Mouse (Mus musculus) frontal cortex, adult (tissue): ENCODE measurements around the gene Setd1a.

Experiments used
- ATAC-seq: cut with Nextera tagmentation; 2 replicates; pipeline ENCODE4 v1.9.2; 2017; ENCODE audit warnings: mild to moderate bottlenecking, moderate library complexity, mixed read lengths; ENCODE audit not compliant: low TSS enrichment

Gene Setd1a

DNA sequence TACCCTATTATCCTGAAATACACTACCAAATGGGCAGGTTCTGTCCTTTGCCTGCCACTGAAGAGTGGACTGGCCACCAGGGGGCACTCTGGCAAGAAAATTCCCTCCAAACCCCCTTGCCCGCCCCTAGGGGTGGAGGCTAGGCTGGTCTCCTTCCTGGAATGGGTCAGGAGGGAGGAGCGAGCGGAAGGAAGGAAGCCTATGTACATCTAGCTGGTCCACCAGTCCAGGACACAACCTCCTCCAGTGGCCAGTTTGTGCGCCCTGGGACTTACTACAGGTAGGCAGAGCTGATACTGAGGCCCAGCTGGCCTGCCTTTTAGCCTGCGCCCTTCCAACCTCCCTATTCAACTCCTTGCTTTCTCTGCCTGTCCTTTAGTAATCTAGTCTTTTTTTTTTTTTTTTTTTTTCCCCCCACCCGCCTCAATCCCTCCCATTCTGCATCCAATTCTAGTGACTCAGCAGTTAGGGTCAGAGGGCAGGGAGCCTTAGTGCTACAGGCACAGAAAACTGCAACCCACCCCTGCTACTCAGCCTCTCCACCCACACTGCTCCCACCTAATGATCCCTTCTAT lies 24.1 kb downstream of the Setd1a start, which contains the start of gene Hsd3b7:
TSS of gene Hsd3b7 (plus strand) at position 170 of the 575 bp plus-strand sequence.
- peak; percentile 66 for ATAC-seq

DNA sequence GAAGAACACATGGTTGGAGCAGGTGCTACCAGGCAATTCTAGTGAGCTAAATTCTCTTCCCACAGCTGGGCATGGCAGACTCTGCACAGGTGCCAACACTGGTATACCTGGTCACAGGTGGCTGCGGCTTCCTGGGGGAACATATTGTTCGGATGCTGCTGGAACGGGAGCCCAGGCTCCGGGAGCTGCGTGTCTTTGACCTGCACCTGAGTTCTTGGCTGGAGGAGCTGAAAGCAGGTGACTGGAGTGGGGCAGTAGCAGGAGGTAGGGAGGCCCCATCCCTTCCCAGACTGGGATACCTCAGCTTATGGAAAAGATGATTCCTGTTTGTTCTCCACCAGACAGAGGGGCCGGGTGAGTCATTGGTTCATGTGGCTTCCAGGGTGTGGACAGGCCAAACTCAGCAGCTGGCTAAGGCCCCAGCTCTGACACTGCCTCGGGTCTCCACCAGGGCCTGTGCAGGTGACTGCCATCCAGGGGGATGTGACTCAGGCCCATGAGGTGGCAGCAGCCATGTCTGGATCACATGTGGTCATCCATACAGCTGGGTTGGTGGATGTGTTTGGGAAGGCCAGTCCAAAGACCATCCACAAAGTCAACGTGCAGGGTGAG lies 24.6 kb downstream of the Setd1a start:
- ATAC-seq = no peak

DNA sequence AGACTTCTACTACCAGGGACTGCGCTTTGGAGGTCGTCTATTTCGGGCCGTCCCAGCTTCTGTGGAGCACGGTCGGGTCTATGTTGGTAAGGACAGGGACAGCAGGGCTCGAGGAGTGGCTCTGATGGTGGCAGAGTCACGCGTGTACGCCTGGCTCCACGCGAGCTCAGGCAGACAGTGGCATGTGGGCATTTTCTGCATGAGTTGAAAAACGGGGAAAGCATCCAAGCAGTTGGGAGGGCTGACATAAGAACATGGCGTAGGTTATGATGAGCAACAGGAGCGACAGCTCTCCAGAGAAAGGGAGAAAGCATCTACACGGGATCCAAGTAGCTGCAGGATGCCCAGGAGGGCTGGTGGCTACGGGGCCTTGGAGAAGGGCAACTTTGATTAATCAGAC lies 25.8 kb downstream of the Setd1a start:
- ATAC-seq = peak; percentile 10; the same call in 1 of the 2 replicates

DNA sequence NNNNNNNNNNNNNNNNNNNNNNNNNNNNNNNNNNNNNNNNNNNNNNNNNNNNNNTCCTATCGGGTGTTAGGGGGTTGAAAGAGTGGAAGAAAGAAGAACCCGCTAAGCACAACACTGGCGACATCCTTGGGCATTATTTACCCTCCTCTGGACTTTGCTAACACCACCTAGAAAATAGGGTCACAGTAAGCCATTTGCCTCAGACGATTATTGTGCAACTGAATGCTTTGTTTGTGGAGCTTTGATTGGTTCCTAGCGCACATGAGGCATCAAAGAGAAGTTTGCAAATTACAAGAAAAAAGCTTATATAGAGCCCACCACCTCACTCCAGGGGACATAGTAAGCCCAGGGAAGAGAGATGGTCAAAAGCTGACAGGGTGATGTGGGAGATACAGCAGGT lies 32.4 kb downstream of the Setd1a start:
- ATAC-seq = no peak

DNA sequence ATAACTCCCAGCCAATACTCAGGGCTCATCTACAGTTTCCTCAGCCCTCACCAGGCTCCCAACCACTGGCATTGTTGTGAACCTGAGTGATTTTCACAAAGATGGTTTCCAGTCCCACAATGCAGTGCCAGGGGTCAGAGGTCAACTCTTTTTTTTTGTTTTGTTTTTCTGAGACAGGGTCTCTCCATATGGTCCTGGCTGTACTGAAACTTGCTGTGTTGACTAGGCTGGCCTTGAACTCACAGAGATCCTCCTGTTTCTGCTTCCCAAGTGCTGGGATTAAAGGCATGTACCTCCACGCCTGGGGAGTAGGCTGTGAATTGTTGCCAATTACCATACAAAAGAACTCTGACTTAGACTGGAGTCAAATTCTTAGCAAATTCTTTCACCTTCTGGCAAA lies 33.4 kb downstream of the Setd1a start:
- no peak for ATAC-seq

DNA sequence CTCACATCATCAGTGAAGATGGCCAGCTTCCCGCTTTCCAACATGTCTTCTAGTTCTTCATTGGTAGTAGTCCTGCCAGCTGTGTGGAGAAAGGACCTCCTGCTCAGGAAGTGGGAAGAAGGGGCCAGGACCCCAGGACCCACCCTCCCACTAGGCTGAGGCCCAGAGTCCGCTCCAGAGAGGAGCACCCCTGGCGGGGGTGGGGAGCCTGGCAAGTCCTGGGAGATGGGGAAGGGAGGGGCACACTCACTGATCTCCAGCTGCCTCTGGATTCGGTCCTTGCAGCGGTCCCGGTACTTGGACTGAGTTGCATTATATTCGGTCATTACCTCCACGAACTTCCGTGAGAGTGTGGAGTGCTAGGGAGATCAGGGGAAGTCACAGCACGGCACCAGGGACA lies 34.2 kb downstream of the Setd1a start:
- ATAC-seq = no peak

DNA sequence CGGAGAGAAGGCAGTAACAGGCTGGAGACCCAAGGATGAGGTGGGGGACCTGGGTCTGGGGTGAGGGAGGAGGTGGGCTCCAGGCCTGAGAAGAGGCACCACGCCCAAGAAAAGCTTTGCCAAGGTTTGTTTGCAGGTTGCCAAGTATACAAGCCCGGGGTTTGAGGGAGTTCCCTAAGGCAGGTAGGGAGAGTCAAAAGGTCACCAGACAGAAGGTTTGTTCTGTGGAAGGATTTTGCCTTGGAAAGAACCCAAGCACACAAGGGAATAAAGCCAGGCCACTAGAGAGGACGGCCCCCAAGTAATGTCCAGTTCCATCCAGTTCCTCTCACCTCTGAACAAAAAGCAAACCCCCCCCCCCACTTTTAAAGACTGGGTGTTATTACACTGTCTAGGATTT lies 34.8 kb downstream of the Setd1a start:
- no peak for ATAC-seq

DNA sequence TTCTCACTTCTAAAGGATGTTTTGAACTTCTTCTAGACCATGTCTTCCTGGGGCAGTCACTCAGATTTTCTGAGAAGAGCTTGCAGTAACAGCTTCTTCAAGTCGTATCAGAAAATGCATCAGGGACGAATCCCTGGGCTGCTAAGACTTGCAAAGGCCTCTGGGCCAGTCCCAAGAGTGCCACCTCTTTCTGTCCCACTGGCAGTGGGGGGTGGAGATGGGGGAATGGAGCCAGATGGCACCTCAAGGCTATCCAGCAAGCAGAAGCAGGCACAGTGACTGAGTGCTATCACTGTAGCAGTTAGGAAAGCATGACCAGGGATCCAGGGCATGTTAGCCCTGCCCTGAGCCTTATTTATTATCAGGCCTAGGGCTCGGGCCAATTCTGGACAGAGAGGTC lies 35.8 kb downstream of the Setd1a start:
- no peak for ATAC-seq

DNA sequence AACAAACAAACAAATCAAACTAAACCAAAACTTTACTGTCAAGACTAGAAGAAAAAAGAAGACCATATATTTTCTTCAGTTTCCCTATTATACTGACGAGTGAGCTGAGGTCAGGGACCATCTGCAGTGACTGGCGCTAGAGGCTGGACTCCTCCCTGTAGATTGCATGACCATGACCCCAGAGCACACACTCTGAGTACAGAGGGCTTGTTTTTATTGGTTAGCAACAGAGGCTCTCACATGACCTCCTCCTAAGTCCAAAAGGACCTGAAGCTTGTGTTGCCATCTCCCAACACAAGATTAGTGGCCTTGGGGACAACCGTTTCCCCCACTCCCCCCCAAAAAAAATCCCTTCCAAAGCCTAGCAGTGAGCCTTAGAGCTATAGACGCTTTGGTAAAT lies 37.4 kb downstream of the Setd1a start:
- ATAC-seq = no peak

DNA sequence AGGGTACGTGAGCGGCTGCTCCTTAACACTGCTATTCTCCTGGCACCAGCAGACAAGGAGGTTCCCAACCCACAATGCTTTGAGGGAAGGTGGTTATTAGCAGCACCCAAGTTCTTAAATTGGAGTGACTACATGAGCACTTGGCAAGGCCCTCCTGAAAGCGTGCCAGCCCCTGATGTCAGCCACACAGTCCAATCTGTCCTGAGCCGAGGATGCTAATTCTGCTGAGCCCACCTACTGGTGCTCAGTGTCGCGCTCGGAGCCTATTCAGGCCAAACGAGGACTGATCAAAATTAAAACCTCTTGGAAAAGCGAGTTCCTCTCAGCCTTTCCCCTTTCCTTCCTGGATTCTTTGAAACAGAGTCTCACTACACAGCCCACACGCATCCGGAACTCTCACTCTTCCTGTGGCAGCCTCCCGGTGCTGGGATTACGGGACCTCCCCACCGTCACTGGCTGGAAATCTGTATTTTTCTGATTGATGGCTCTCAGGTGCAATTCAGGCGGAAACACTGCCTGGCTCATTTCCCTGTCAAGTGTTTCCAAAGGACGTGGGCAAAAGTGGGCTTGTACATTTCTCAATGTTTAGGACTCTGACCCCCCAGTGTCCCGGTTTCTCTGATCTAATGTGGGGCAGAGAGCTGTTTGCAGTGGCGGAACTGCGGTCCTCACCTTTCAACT lies 37.9 kb downstream of the Setd1a start:
- peak; percentile 35; the same call in 1 of the 2 replicates for ATAC-seq

DNA sequence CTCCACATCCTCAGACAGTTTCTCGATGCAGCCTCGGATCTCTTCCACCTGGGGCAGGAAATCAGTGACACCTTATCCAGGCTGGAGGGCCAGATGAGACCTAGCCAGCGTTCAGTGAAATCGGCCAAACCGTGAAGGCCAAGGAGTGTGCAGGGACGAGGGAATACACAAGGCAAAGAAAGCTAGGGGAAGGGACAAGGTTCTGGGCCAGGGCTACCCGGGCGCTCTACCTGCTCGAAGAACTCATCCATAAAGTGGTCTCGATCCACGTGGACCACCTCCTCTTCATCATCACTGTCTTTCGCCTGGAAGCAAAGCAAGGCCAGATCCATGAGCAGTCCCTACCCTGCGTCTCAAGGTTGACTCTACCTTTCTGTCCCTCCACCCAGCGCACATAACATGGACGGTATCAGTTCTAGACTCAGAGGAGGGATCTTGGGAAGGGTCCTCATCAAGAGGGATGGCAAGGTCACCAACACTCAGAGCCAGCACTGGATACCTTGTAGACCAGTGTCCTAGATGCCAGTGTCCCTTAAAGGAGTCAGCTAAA lies 38.7 kb downstream of the Setd1a start:
- ATAC-seq = no peak

DNA sequence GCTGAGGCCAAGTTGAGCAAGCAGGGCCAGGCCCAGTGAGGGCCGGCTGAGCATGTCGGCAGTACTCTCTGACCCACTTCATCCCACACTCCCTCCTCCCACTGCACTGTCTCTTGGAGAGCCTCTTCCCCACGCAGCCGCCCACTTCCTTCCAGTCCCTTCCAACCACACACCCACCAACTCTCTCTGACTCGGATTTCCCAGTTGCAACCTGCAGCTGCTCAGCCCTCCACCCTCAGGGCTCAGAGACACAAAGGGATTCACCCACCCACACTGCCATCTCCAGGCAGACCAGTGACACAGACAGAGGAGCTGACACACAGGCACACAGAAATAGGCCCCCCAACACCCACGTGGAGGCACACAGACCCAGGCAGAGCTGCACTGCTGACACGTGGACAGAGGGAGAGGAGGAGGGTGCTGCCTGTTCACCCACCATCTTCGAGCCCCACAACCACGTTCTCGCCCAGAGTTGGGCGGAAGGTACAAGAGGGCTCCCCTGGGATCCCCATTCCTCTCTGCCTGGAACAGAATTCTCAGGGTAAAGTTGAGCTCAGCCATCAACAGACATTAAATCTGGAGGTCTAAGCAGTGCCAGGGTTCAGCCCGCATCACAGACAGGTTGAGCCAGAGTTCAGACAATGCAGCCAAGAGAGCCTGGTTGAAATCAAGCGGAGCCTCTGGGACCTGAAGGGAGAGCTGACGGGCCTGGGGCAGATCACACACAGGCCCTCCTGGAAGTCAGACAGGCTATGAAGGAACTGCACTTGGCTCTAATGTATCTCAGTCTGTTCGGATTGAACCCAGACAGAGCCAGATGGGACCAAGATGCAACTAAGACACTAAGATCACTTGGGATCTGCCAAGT lies 39.7 kb downstream of the Setd1a start:
- ATAC-seq = peak; percentile 81

DNA sequence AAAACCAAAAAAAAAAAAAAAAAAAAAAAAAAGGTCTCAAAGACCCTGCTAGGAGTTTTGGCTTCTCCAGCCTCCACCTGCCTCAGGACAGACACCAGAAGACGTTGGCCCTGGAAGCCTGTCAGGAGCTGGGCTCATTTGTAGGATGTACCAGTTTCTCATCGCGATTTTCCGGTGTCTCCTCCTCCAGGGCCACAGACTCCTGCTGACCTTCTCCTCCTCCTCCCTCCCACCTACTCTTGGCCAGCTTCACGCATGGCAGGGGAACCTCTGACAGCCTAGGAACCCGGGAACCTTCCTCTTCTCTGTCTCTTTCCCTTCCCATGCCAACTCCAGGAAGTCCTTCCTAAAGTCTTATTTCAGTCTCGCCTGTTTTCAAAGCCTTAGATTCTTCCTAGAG lies 40.6 kb downstream of the Setd1a start:
- ATAC-seq = no peak

DNA sequence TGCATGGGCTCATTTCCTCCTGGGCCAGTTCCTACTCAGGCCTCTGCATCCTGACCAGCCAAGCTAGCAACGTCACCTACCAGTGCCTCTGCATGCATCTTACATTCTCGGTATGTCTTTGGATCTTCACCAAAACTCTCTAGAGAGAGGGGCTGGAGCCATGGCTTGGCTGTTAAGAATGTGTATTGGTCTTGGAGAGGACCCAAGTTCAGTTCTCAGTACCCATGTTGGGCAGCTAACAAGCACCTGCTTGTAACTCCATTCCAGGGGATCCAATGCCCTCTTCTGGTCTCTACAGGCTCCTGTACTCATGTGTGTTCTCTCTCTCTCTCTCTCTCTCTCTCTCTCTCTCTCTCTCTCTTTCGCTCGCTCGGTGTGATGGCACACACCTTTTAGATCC lies 41.3 kb downstream of the Setd1a start:
- no peak for ATAC-seq

DNA sequence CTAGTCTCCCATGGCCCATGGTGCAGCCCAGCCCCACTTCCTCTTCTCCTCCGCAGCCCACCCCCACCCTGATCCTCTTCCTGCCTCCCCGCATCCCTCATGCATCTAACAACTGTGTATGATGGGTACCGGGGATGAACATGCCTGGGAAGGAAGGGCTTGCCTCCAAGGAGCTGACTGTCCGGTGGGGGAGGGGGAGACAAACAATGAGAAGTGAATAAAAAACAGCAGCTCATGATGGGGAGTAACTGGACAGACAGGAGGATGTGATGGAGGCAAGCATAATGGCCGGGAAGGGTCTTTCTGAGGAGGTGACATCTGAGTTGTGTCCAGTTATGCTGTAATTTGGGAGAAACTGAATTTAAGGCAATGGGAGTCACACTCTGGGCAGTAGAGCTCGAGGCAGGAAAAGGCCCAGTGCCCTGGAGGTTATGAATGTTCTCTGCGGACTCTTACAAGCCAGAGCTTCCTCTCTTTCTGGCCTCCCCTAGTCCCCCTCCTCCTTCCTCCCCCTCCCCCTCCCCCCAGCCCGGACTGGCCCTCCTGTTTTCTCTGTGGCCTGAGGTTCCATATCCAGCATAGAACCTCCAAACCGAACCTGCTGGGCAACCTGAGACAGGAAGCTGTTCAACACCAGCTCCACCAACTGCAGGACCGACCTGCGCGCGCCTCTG lies 44.5 kb downstream of the Setd1a start:
- no peak for ATAC-seq

DNA sequence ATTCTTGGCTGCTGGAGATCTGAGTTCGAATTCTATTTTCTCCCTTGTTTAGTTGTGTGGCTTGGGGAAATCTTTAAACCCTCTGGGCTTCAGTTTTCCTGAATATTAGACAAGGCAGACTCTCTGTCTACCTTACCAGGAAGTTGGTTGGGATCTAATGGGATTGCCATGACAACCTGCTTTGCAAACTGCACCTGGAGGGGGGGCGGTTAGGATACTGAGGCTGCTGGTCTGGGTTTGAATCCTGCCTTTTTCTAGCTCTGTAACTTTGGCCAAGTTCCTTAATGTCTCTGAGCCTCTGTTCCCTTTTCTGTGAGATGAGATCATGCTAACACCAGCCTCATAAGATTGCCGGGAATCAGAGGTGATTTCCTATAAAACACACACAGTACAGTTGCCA lies 46.0 kb downstream of the Setd1a start:
- ATAC-seq = no peak

DNA sequence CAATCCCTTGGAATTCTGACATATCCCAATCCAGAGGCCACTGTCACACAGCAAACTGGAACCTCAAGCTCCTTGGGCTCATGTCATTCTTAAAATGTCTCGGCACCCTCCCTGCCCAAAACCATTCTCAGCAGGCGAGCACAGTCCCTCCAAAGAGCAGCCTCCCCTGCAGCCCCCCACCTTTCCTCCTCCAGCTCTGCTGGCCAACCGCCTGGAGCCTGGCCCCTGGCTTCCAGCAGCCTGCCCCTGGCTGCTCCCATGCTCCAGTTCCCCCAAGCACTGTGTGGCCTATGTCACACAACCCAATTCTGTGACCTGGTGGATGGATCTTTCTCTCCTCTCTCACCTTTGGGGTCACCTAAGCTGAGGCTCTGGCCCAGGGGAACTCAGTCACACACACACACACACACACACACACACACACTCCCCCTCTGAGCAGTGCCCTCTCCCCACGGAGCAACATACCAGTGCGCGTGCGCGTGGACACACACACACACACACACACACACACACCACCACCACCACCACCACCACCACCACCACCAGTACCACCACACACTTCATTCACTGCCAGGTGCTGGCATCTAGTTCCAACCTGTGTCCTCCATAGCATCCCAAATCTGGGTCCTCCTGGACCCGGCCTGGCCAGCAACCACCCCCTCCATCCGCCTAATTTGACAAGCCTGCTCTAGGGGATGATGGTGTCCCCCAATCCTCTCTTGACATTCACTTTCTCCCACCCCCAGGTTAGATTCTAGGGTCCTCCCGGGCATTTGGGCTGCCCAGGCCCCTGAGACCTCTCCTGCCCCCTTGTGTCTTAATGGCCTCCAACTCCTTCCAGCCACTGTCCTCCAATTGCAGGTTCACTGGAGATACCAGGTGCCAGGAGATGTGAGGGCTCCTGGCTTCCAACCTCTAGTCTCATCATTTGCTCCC lies 47.0 kb downstream of the Setd1a start:
- peak; percentile 12; the same call in 1 of the 2 replicates for ATAC-seq

DNA sequence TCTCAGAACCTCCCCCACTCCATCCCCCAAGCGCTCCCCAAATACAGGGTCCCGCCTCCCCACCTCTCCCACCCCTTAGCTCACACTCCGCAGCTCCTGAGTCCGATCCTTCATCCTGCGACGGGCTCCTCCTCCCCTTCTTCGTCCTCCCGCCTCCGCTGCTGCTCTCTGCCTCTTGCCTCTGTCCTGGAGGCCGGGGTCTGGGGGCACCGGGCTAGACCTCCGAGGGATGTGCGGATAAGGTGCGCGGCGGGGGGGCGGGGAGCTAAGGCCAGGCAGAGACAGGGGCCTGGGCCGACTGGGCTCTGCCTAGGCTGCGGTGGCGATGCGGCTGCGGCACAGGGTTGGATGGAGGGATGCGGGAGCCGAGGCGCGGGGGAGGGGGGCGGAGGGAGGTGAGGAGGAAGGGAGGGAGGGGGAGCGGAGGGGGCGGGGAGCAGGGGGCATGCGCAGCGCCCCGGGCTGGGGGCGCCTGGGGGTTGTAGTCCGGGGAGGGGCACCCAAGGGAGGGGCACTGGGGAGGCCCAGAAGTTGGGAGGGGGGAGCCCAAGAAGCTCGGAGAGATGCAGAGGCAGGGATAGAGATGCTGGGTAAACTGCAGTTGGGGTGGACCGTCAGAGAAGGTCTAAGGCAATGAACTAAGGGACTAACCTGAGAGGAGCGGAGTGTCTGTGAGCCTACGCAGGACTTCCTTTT lies 47.9 kb downstream of the Setd1a start, which contains the start of the genes Stx4a and Stx1b:
TSS of gene Stx4a (plus strand) at position 119 of the 696 bp plus-strand sequence.
TSS of gene Stx1b (minus strand) at position 374 of the 696 bp plus-strand sequence.
- ATAC-seq = peak; percentile 57

DNA sequence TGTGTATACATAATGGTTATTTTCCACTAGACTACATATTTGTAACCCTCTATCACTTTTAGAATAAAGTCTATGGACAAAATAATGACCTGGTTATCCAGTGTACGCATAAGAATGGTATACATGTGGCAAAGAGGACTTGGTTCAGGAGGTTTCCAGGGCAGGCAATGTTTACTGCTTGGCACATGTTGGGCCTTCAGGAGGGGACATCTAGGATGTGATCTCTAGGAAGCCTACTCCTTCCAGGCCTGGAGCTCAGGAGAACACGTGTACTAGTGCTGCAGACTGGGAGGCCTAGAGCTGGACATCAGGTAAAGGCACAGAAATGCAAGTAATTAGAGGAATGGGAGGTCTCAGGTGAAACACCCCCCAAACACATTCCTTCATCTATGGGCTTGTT lies 59.1 kb downstream of the Setd1a start:
- ATAC-seq = no peak

DNA sequence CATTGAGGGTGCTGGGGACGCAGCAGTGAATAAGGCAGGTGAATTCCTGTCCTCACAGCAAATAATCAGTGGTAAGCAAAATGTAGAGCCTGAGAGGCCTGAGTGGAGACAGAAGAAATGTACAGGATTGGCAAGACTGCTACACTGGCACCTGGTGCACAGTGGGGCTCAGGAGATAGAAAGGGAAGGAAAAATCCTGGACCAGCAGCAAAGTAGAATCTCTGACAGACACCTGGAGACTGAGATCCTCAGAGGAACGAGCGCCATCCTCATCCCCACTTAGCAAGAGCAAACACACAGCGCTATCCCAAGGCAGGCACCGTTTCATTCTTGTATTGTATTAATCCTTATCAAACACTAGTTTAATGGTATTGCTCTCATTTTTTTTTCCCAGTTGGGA lies 61.0 kb downstream of the Setd1a start:
- no peak for ATAC-seq
